ENCODE assay signal across 16 mouse cellular contexts in the genomic region with DNA sequence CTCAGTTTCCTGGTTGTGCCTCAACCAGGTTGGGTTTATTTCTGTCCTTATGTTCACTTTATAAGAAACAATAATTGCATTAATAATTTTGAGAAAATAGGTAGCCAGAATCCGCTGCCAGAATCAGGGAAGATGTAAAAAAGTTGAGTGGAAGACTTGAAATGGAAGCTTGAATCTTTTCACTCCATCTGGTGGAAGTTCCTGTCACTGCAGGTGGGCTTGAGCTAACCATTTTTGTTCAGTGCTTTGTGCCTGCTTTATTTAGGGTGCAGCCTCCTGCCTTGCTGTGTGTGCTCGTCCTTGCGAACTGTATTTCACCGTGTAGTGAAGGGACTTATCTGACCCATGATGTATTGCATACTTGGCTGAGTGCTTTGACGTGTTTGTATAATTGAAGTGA. TPM values are rescaled to one million over a fixed set of nuclear protein-coding genes. Genes with fewer than 3 reads are reported as not detected.
DNase-seq lines count a peak whose midpoint lies in the region; ATAC-seq and TF ChIP-seq lines count a peak whose summit lies in the region.
"Had no signal": no experiment of that assay in that cellular context is flagged by ENCODE, and none has a peak within 500 bp of the region (broad histone marks: within the 10 kb centered on the region; RNA-seq: fewer than 3 reads in every experiment).

No protein-coding gene starts in this region.

- 42% methylated on average over 5 of the region's 5 CpGs for WGBS in lung, embryonic 14.5 days
- 63% methylated on average over 5 of the region's 5 CpGs for WGBS in lung, adult 2 months

- no peak for TF ChIP-seq EP300 in CH12.LX (IDR thresholded peaks at IDR 0.05; ENCODE audit: low read length)

- no peaks in the 10 kb centered on the region; the same call in 1 of the 2 replicates for H3K79me2 ChIP-seq in CH12.LX (replicated peaks; ENCODE audit: control insufficient read depth, extremely low read depth, insufficient read depth, poor library complexity, severe bottlenecking)

- TF ChIP-seq POLR2A in lung, adult 2 months (IDR thresholded peaks at IDR 0.05; ENCODE audit: borderline replicate concordance, extremely low read depth, low read depth, low read length), result no peak
- no peak for TF ChIP-seq POLR2A in CH12.LX (IDR thresholded peaks at IDR 0.05; ENCODE audit: low read depth, low read length)

- H3K4me1 ChIP-seq in lung, embryonic 14.5 days (ENCODE audit: insufficient read depth), result no peaks in the 10 kb centered on the region
- H3K4me1 ChIP-seq in lung, adult 2 months (ENCODE audit: control insufficient read depth, insufficient read depth, low read length), result no peaks in the 10 kb centered on the region
- peaks cover 2 to 7% of the 10 kb centered on the region in 2 experiments; a peak in 2 of 4 replicates for H3K4me1 ChIP-seq in CH12.LX (ENCODE audit: control insufficient read depth in 1 of 2, insufficient read depth in 2 of 2)
- H3K4me1 ChIP-seq: heart, embryonic 15.5 days; stomach, embryonic 15.5 days had no signal

- H3K27me3 ChIP-seq in lung, embryonic 14.5 days (ENCODE audit: insufficient read depth, low read length), result no peaks in the 10 kb centered on the region
- no peaks in the 10 kb centered on the region for H3K27me3 ChIP-seq in CH12.LX (replicated peaks)
- H3K27me3 ChIP-seq: forebrain, embryonic 12.5 days; heart, embryonic 15.5 days; liver, embryonic 12.5 days; stomach, embryonic 15.5 days had no signal

- H3K9me3 ChIP-seq in lung, embryonic 14.5 days (ENCODE audit: low read depth, low read length), result no peaks in the 10 kb centered on the region
- no peaks in the 10 kb centered on the region for H3K9me3 ChIP-seq in CH12.LX (replicated peaks; ENCODE audit: low read length)
- H3K9me3 ChIP-seq: forebrain, embryonic 12.5 days; heart, embryonic 15.5 days; liver, embryonic 12.5 days; stomach, embryonic 15.5 days had no signal

- dilution Hi-C loops in CH12.LX (cut with MboI; ENCODE audit: extremely low pct_ligation_motif_present, extremely low pct_unique_long_range_greater_than_20kb, low sequenced_read_pairs), result no loop called here

- H3K27ac ChIP-seq in lung, embryonic 14.5 days (ENCODE audit: low read depth), result no peak overlapping the region
- no peak overlapping the region for H3K27ac ChIP-seq in CH12.LX (ENCODE audit: insufficient read depth, low read depth)
- H3K27ac ChIP-seq: forebrain, embryonic 12.5 days; heart, embryonic 15.5 days; liver, embryonic 12.5 days; stomach, embryonic 15.5 days had no signal

- no peak for ATAC-seq in lung, embryonic 14.5 days (ENCODE audit: insufficient read depth)
- ATAC-seq: liver, embryonic 12.5 days had no signal

- TF ChIP-seq CTCF in lung, embryonic 14.5 days (IDR thresholded peaks at IDR 0.05; ENCODE audit: low read depth), result peak; percentile 58
- TF ChIP-seq CTCF in lung, adult 2 months (IDR thresholded peaks at IDR 0.05; ENCODE audit: insufficient read depth, low read length), result no peak
- peak in 1 of 2 experiments; percentile 15; a peak in 1 of 4 replicates for TF ChIP-seq CTCF in CH12.LX (conservative IDR thresholded peaks at IDR 0.05 in 1 of 2, IDR thresholded peaks at IDR 0.05 in 1 of 2; ENCODE audit: low read depth in 2 of 2, low read length in 2 of 2)

- no peak for TF ChIP-seq RAD21 in CH12.LX (IDR thresholded peaks at IDR 0.05; ENCODE audit: low read depth, low read length)

- H3K4me2 ChIP-seq in lung, embryonic 14.5 days, result no peak overlapping the region
- no peak overlapping the region for H3K4me2 ChIP-seq in CH12.LX (ENCODE audit: insufficient read depth, low read depth, poor library complexity, severe bottlenecking)
- H3K4me2 ChIP-seq: forebrain, embryonic 12.5 days; heart, embryonic 15.5 days; liver, embryonic 12.5 days; stomach, embryonic 15.5 days had no signal

- H3K36me3 ChIP-seq in lung, embryonic 14.5 days (ENCODE audit: insufficient read depth), result peaks cover 84% of the 10 kb centered on the region
- H3K36me3 ChIP-seq in CH12.LX (replicated peaks in 1 of 2; ENCODE audit: control insufficient read depth in 1 of 2, insufficient read depth in 1 of 2, low read length in 1 of 2), result peaks cover 68 to 91% of the 10 kb centered on the region in 2 experiments

- no peak overlapping the region for H3K9ac ChIP-seq in lung, embryonic 14.5 days
- H3K9ac ChIP-seq in CH12.LX (ENCODE audit: insufficient read depth, low read depth), result no peak overlapping the region
- H3K9ac ChIP-seq: forebrain, embryonic 12.5 days; heart, embryonic 15.5 days; liver, embryonic 12.5 days; stomach, embryonic 15.5 days had no signal

- peak; percentile 24 for DNase-seq in heart, postnatal 4 days
- DNase-seq in heart, postnatal 10 days, result no peak
- peak; percentile 30 for DNase-seq in lung, embryonic 14.5 days
- DNase-seq in lung, adult 2 months, result no peak
- DNase-seq in CH12.LX (ENCODE audit: extremely low read depth), result no peak
- DNase-seq in ZHBTc4 (ENCODE audit: low read depth, low spot score), result peak; percentile 48
- no peak for DNase-seq in spleen, adult 12 weeks (ENCODE audit: low spot score)
- DNase-seq: cerebellum, adult 2 months; gastrocnemius, postnatal 36 days; right cerebral cortex, postnatal 25 days; thymus, postnatal 36 days had no signal

- intact Hi-C loops in heart, postnatal 10 days (cut with DNase I), result no loop called here

- H3K4me3 ChIP-seq in lung, embryonic 14.5 days (ENCODE audit: low read depth, low read length), result no peak overlapping the region
- no peak overlapping the region for H3K4me3 ChIP-seq in lung, adult 2 months (replicated peaks; ENCODE audit: extremely low read depth, low read depth, low read length)
- no peak overlapping the region for H3K4me3 ChIP-seq in CH12.LX (replicated peaks in 1 of 3; ENCODE audit: low read depth in 2 of 3, low read length in 2 of 3, poor library complexity in 1 of 3)
- H3K4me3 ChIP-seq: forebrain, embryonic 12.5 days; heart, embryonic 15.5 days; liver, embryonic 12.5 days; stomach, embryonic 15.5 days had no signal

- in situ Hi-C loops in CH12.LX (cut with MboI; ENCODE audit: low pct_ligation_motif_present, low pct_unique_long_range_greater_than_20kb, low sequenced_read_pairs), result no loop called here

TF ChIP-seq in CH12.LX, 34 proteins besides CTCF, POLR2A, EP300 and RAD21:
- TF ChIP-seq KAT2A (IDR thresholded peaks at IDR 0.05; ENCODE audit: insufficient replicate concordance, low read length) (no peak), USF1 (IDR thresholded peaks at IDR 0.05; ENCODE audit: low read depth, low read length) (no peak), GABPA (IDR thresholded peaks at IDR 0.05; ENCODE audit: insufficient replicate concordance, low read depth, low read length) (no peak), MAFK (IDR thresholded peaks at IDR 0.05; ENCODE audit: insufficient replicate concordance, low read length) (no peak), SMC3 (IDR thresholded peaks at IDR 0.05; ENCODE audit: low read depth, low read length) (0 out of 2 replicates have a peak, but pooled peaks have one; percentile 5), POLR2AphosphoS2 (IDR thresholded peaks at IDR 0.05; ENCODE audit: low read depth, low read length) (no peak)

RNA-seq across cellular contexts. Expression of a gene that starts 30.0 kb away (rescaled TPM):
- total RNA-seq in heart, postnatal 4 days (2021), result 10 to 100 TPM; 63.4 to 64.7 TPM
- total RNA-seq in heart, postnatal 10 days (2021), result 10 to 100 TPM; 55.4 to 57.8 TPM
- polyA plus RNA-seq in lung, embryonic 14.5 days (2014; fragmentation: Nextera tagmentation; extraction: Ambion mirVana), result 120 and 123 TPM in 2 replicates
- 39.4 and 53.9 TPM in 2 replicates for polyA plus RNA-seq in lung, adult 2 months (2012; rRNA removed)
- total RNA-seq in CH12.LX (2012; rRNA removed) (14.9 and 17.8 TPM in 2 replicates), CH12.LX (2014; rRNA removed) (12.7 and 16.2 TPM in 2 replicates)
- 85.7 and 95.6 TPM in 2 replicates for polyA plus RNA-seq in CH12.LX (2012; ENCODE audit: insufficient read length, low read depth)

RNA-seq across cellular contexts. Expression of a gene that starts 56.6 kb away (rescaled TPM):
- total RNA-seq in heart, postnatal 4 days (2021), result 10 to 100 TPM; 16.5 to 17.7 TPM
- total RNA-seq in heart, postnatal 10 days (2021), result 10 to 100 TPM; 17.5 to 18.9 TPM
- polyA plus RNA-seq in lung, embryonic 14.5 days (2014; fragmentation: Nextera tagmentation; extraction: Ambion mirVana), result 8.9 and 9.7 TPM in 2 replicates
- 4.0 and 6.2 TPM in 2 replicates for polyA plus RNA-seq in lung, adult 2 months (2012; rRNA removed)
- total RNA-seq in CH12.LX (2012; rRNA removed), result not detected in 2 replicates
- not detected in 2 replicates for total RNA-seq in CH12.LX (2014; rRNA removed)
- not detected in 2 replicates for polyA plus RNA-seq in CH12.LX (2012; ENCODE audit: insufficient read length, low read depth)
- total RNA-seq: neutrophil, adult 5-6 weeks had no signal

Comparison
In these comparisons a context has a peak if more than half of its experiments do, and no peak if none do; other contexts are left out.
1. DNase-seq: peak in heart, postnatal 4 days (single experiment), lung, embryonic 14.5 days (single experiment) and ZHBTc4 (single experiment); none in heart, postnatal 10 days (0 of 2), lung, adult 2 months (single experiment), CH12.LX (single experiment) and spleen, adult 12 weeks (single experiment).
2. RNA of a gene that starts 56.6 kb away (total RNA-seq): 17.5 to 18.9 TPM in heart, postnatal 10 days and 16.5 to 17.7 TPM in heart, postnatal 4 days; not detected in CH12.LX; every median in the first group is over 10 times any median in the second.